Mouse (Mus musculus) cerebellum, adult 11 months (tissue): ENCODE measurements around the gene Gm3424.
"Not testable (repeated sequence)": the region's sequence is repeated elsewhere in the genome, so short reads cannot be mapped to it uniquely, and the experiment has no call there.

Experiments
- DNase-seq: peaks from one replicate; pipeline ENCODE4 v3.0.0; 2022

Gm3424 gene

DNA sequence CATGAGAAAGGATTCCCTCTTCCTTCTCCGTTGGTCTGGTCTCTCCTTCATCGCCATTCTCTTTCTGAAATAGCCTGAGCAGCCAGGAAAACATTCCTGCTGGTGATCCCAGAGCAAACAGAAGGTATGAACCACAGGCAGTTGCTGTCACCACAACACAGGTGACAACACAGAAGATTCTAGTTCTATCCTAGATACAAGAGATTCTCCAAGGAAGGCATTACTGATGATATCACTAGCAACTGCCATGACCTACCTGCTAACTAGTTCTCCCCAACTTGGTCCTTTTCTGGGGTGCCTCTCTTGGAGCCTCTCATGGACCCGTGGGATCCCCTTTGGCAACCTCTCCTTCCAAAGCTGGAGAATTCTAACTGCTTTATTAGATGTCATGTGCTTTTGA is at the start of gene Gm3424:
Gm3424 (minus strand) TSS at position 101 of the 400 bp plus-strand sequence.
- DNase-seq = not testable (repeated sequence)

GRCm38 (mm10) chr14:5879791-5880190 is 49.7 kb upstream of the Gm3424 start:
- not testable (repeated sequence) for DNase-seq

- DNase-seq = peak; percentile 5
Measured at GRCm38 (mm10) chr14:5879136-5879535, 49.0 kb upstream of the Gm3424 start.

GRCm38 (mm10) chr14:5855911-5856310 is 25.8 kb upstream of the Gm3424 start:
- DNase-seq = not testable (repeated sequence)

- not testable (repeated sequence) for DNase-seq
Measured at GRCm38 (mm10) chr14:5812699-5813356, 17.3 kb downstream of the Gm3424 start.

GRCm38 (mm10) chr14:5807882-5808281 is 22.2 kb downstream of the Gm3424 start, which contains the start of gene Gm3383:
Gene Gm3383, minus strand, starts transcription at chr14:5807982.
- DNase-seq = not testable (repeated sequence)
